19 mouse cellular contexts compared by ENCODE assay signal in genomic region chr3:88566116-88566515, GRCm38 (mm10). TPM values are rescaled to one million over a fixed set of nuclear protein-coding genes. Genes with fewer than 3 reads are reported as not detected.
A peak's percentile ranks its signal among the peaks of the same experiment; 100 is the strongest.
DNase-seq lines count a peak whose midpoint lies in the region; ATAC-seq and TF ChIP-seq lines count a peak whose summit lies in the region.
"Had no signal": no experiment of that assay in that cellular context is flagged by ENCODE, and none has a peak within 500 bp of the region (broad histone marks: within the 10 kb centered on the region; RNA-seq: fewer than 3 reads in every experiment).

No protein-coding gene starts in this region.

- intact Hi-C loops in heart, postnatal 14 days (cut with DNase I) = no loop called here

- no peak overlapping the region for H3K4me2 ChIP-seq in heart, embryonic 11.5 days
- H3K4me2 ChIP-seq in intestine, postnatal 0 days (replicated peaks; ENCODE audit: low read depth) = no peak overlapping the region
- H3K4me2 ChIP-seq: hindbrain, embryonic 13.5 days; lung, embryonic 14.5 days; midbrain, embryonic 11.5 days; neural tube, embryonic 13.5 days had no signal

- 0 out of 2 replicates have a peak overlapping the region, but pooled peaks have one; percentile 32 for H3K27ac ChIP-seq in heart, embryonic 11.5 days (ENCODE audit: low read depth, low read length)
- H3K27ac ChIP-seq in ES-Bruce4 (ENCODE audit: insufficient read depth, low read length) = peak overlapping the region; percentile 97; the same call in 1 of the 2 replicates
- peak overlapping the region; percentile 92 for H3K27ac ChIP-seq in brown adipose tissue, adult 24 weeks (replicated peaks; ENCODE audit: low read depth, low read length)
- H3K27ac ChIP-seq in intestine, postnatal 0 days (ENCODE audit: low read depth, low read length) = peak overlapping the region; percentile 91
- H3K27ac ChIP-seq: hindbrain, embryonic 13.5 days; layer of hippocampus, adult 2 months; macrophage; neural tube, embryonic 13.5 days had no signal

- H3K27me3 ChIP-seq in heart, embryonic 11.5 days (ENCODE audit: control insufficient read depth, insufficient read depth, low read length) = no peaks in the 10 kb centered on the region
- H3K27me3 ChIP-seq in ES-Bruce4 (ENCODE audit: control insufficient read depth, insufficient read depth, low read length, poor library complexity, severe bottlenecking) = no peaks in the 10 kb centered on the region
- no peaks in the 10 kb centered on the region for H3K27me3 ChIP-seq in intestine, postnatal 0 days (replicated peaks; ENCODE audit: control insufficient read depth, insufficient read depth, low read length)
- H3K27me3 ChIP-seq: hindbrain, embryonic 13.5 days; neural tube, embryonic 13.5 days had no signal

- TF ChIP-seq EP300 in ES-Bruce4 (IDR thresholded peaks at IDR 0.05; ENCODE audit: insufficient read depth, low read depth, low read length) = no peak

- peak overlapping the region; percentile 44; the same call in 1 of the 2 replicates for H3K9ac ChIP-seq in heart, embryonic 11.5 days (ENCODE audit: low read depth, low read length)
- H3K9ac ChIP-seq in ES-Bruce4 (ENCODE audit: low read depth, poor library complexity, severe bottlenecking) = no peak overlapping the region
- no peak overlapping the region for H3K9ac ChIP-seq in intestine, postnatal 0 days (ENCODE audit: low read depth, low read length)
- H3K9ac ChIP-seq: hindbrain, embryonic 13.5 days; lung, embryonic 14.5 days; neural tube, embryonic 13.5 days had no signal

- TF ChIP-seq CTCF in ES-Bruce4 (IDR thresholded peaks at IDR 0.05; ENCODE audit: low read depth, low read length) = no peak
- TF ChIP-seq CTCF in intestine, postnatal 0 days (IDR thresholded peaks at IDR 0.05; ENCODE audit: low read depth) = no peak

- 85% methylated on average over 3 of the region's 3 CpGs for WGBS in heart, embryonic 11.5 days (ENCODE audit: insufficient replicate concordance)
- 68% methylated on average over 3 of the region's 3 CpGs for WGBS in intestine, postnatal 0 days

- ATAC-seq in heart, embryonic 11.5 days (replicated peaks; ENCODE audit: insufficient number of reproducible peaks, low FRiP score, low TSS enrichment) = no peak
- no peak for ATAC-seq in intestine, postnatal 0 days
- ATAC-seq: forebrain, embryonic 16.5 days had no signal

- no peak overlapping the region for H3K4me3 ChIP-seq in heart, embryonic 11.5 days (ENCODE audit: low read depth, low read length)
- H3K4me3 ChIP-seq in ES-Bruce4 (ENCODE audit: low read depth, low read length) = no peak overlapping the region
- H3K4me3 ChIP-seq in brown adipose tissue, adult 24 weeks (ENCODE audit: insufficient read depth, low read depth, low read length) = no peak overlapping the region
- H3K4me3 ChIP-seq in intestine, postnatal 0 days (ENCODE audit: low read depth, low read length) = no peak overlapping the region
- H3K4me3 ChIP-seq: hindbrain, embryonic 13.5 days; layer of hippocampus, adult 2 months; neural tube, embryonic 13.5 days had no signal

- no peak for DNase-seq in heart, postnatal 14 days
- DNase-seq in spleen, adult 18-20 months = no peak
- no peak for DNase-seq in frontal cortex, postnatal 14 days (ENCODE audit: low spot score in 2 of 2)
- DNase-seq: adrenal gland, adult 8-10 months; cerebellum, adult 11-12 months; gastrocnemius, postnatal 14 days; lung, embryonic 14.5 days; thymus, postnatal 14 days had no signal

- no peaks in the 10 kb centered on the region for H3K9me3 ChIP-seq in heart, embryonic 11.5 days (replicated peaks; ENCODE audit: control insufficient read depth, low read length)
- H3K9me3 ChIP-seq in ES-Bruce4 (replicated peaks; ENCODE audit: control insufficient read depth, insufficient read depth, low read length, poor library complexity, severe bottlenecking) = peaks cover 4% of the 10 kb centered on the region
- no peaks in the 10 kb centered on the region for H3K9me3 ChIP-seq in intestine, postnatal 0 days (ENCODE audit: control insufficient read depth)
- H3K9me3 ChIP-seq: hindbrain, embryonic 13.5 days; neural tube, embryonic 13.5 days had no signal

- no peak for TF ChIP-seq POLR2A in ES-Bruce4 (IDR thresholded peaks at IDR 0.05; ENCODE audit: insufficient read depth, low read length)

- peaks cover 67% of the 10 kb centered on the region for H3K36me3 ChIP-seq in heart, embryonic 11.5 days (ENCODE audit: control insufficient read depth, insufficient read depth, low read length)
- H3K36me3 ChIP-seq in ES-Bruce4 (ENCODE audit: control insufficient read depth, insufficient read depth, low read length, poor library complexity, severe bottlenecking) = peaks cover 72% of the 10 kb centered on the region
- H3K36me3 ChIP-seq in intestine, postnatal 0 days (ENCODE audit: control insufficient read depth, insufficient read depth) = peaks cover 59% of the 10 kb centered on the region

- no peaks in the 10 kb centered on the region for H3K4me1 ChIP-seq in heart, embryonic 11.5 days (ENCODE audit: control insufficient read depth, insufficient read depth, low read length)
- peaks cover 2% of the 10 kb centered on the region for H3K4me1 ChIP-seq in ES-Bruce4 (ENCODE audit: control insufficient read depth, insufficient read depth, low read length)
- peaks cover 15% of the 10 kb centered on the region for H3K4me1 ChIP-seq in brown adipose tissue, adult 24 weeks (ENCODE audit: control insufficient read depth, insufficient read depth, insufficient read length, low read length)
- H3K4me1 ChIP-seq in intestine, postnatal 0 days (replicated peaks; ENCODE audit: control insufficient read depth, insufficient read depth, low read length) = peaks cover 3% of the 10 kb centered on the region; the same call in 1 of the 2 replicates

RNA-seq across cellular contexts. Expression of gene Ssr2, which starts 9.6 kb away (rescaled TPM):
- 206 and 229 TPM in 2 replicates for polyA plus RNA-seq in heart, embryonic 11.5 days (2014; fragmentation: Nextera tagmentation; extraction: Ambion mirVana)
- 100 to 1,000 TPM in 1 of 2 experiments, 10 to 100 TPM in 1; 95.9 to 108 TPM for total RNA-seq in heart, postnatal 14 days (2021)
- 348 and 382 TPM in 2 replicates for polyA plus RNA-seq in ES-Bruce4 (2011; ENCODE audit: insufficient read depth, insufficient read length, low read depth, missing spikeins)
- polyA plus RNA-seq in brown adipose tissue, adult 24 weeks (2012; ENCODE audit: insufficient read depth, insufficient read length, missing spikeins) = 84.2 and 89.0 TPM in 2 replicates
- 249 and 268 TPM in 2 replicates for polyA plus RNA-seq in intestine, postnatal 0 days (2015; fragmentation: Nextera tagmentation; extraction: Ambion mirVana)

RNA-seq across cellular contexts. Expression of gene Ubqln4, which starts 12.6 kb away (rescaled TPM):
- polyA plus RNA-seq in heart, embryonic 11.5 days (2014; fragmentation: Nextera tagmentation; extraction: Ambion mirVana) = 48.8 and 49.5 TPM in 2 replicates
- 10 to 100 TPM; 55.4 to 60.0 TPM for total RNA-seq in heart, postnatal 14 days (2021)
- 118 and 133 TPM in 2 replicates for polyA plus RNA-seq in ES-Bruce4 (2011; ENCODE audit: insufficient read depth, insufficient read length, low read depth, missing spikeins)
- 36.6 and 42.2 TPM in 2 replicates for polyA plus RNA-seq in brown adipose tissue, adult 24 weeks (2012; ENCODE audit: insufficient read depth, insufficient read length, missing spikeins)
- 17.3 and 19.2 TPM in 2 replicates for polyA plus RNA-seq in intestine, postnatal 0 days (2015; fragmentation: Nextera tagmentation; extraction: Ambion mirVana)

RNA-seq across cellular contexts. Expression of gene Lamtor2, which starts 13.2 kb away (rescaled TPM):
- polyA plus RNA-seq in heart, embryonic 11.5 days (2014; fragmentation: Nextera tagmentation; extraction: Ambion mirVana) = 86.9 and 110 TPM in 2 replicates
- total RNA-seq in heart, postnatal 14 days (2021) = 10 to 100 TPM; 77.7 TPM
- polyA plus RNA-seq in ES-Bruce4 (2011; ENCODE audit: insufficient read depth, insufficient read length, low read depth, missing spikeins) = 138 and 151 TPM in 2 replicates
- polyA plus RNA-seq in brown adipose tissue, adult 24 weeks (2012; ENCODE audit: insufficient read depth, insufficient read length, missing spikeins) = 209 and 224 TPM in 2 replicates
- 171 and 183 TPM in 2 replicates for polyA plus RNA-seq in intestine, postnatal 0 days (2015; fragmentation: Nextera tagmentation; extraction: Ambion mirVana)

RNA-seq across cellular contexts. Expression of gene Rab25, which starts 18.0 kb away (rescaled TPM):
- polyA plus RNA-seq in heart, embryonic 11.5 days (2014; fragmentation: Nextera tagmentation; extraction: Ambion mirVana) = 0.21 TPM in 1 of 2 replicates, not detected in the other
- under 1 TPM in 1 of 2 experiments, not detected in 1; 0.33 TPM for total RNA-seq in heart, postnatal 14 days (2021)
- 33.2 and 35.1 TPM in 2 replicates for polyA plus RNA-seq in ES-Bruce4 (2011; ENCODE audit: insufficient read depth, insufficient read length, low read depth, missing spikeins)
- not detected in 2 replicates for polyA plus RNA-seq in brown adipose tissue, adult 24 weeks (2012; ENCODE audit: insufficient read depth, insufficient read length, missing spikeins)
- 79.5 and 89.2 TPM in 2 replicates for polyA plus RNA-seq in intestine, postnatal 0 days (2015; fragmentation: Nextera tagmentation; extraction: Ambion mirVana)
- total RNA-seq: adrenal gland, adult 8-10 months; gastrocnemius, postnatal 14 days; layer of hippocampus, adult 2 months; left cerebral cortex, adult 18-20 months had no signal
- polyA plus RNA-seq: forebrain, embryonic 16.5 days; hindbrain, embryonic 13.5 days; macrophage; neural tube, embryonic 13.5 days had no signal

RNA-seq across cellular contexts. Expression of gene Mex3a, which starts 33.9 kb away (rescaled TPM):
- 16.5 and 16.9 TPM in 2 replicates for polyA plus RNA-seq in heart, embryonic 11.5 days (2014; fragmentation: Nextera tagmentation; extraction: Ambion mirVana)
- 1 to 10 TPM in 1 of 2 experiments, under 1 TPM in 1; 0.81 to 2.0 TPM for total RNA-seq in heart, postnatal 14 days (2021)
- polyA plus RNA-seq in ES-Bruce4 (2011; ENCODE audit: insufficient read depth, insufficient read length, low read depth, missing spikeins) = 42.3 and 43.4 TPM in 2 replicates
- 0.16 and 0.21 TPM in 2 replicates for polyA plus RNA-seq in brown adipose tissue, adult 24 weeks (2012; ENCODE audit: insufficient read depth, insufficient read length, missing spikeins)
- 2.8 TPM in 2 replicates for polyA plus RNA-seq in intestine, postnatal 0 days (2015; fragmentation: Nextera tagmentation; extraction: Ambion mirVana)

Comparison
In these comparisons a context has a peak if more than half of its experiments do, and no peak if none do; other contexts are left out.
1. H3K27ac ChIP-seq: peak in every context shown above with its lines; median percentile 97 in ES-Bruce4; 92 in brown adipose tissue, adult 24 weeks; 91 in intestine, postnatal 0 days; 32 in heart, embryonic 11.5 days.